Mouse (Mus musculus) hindbrain, embryonic 10.5 days (tissue): ENCODE measurements at regions not wholly inside any gene's neighbourhood (a gene's known extent, or its start where the extent isn't known, plus 50 kb on each side); places are given as distances from the start of the nearest gene placed in this dataset.
A peak's percentile ranks its signal among the peaks of the same experiment; 100 is the strongest.

Experiments used
- DNase-seq: peaks from one replicate; pipeline ENCODE4 v3.0.0-alpha.2; 2017; ENCODE audit warnings: low spot score
- H3K27ac ChIP-seq: fragments of 300-500 bp; sonication (generic); 2 replicates; pipeline ENCODE4 v1.5.1; 2016; ENCODE audit warnings: mild to moderate bottlenecking, moderate library complexity
- H3K27me3 ChIP-seq: fragments of 300-500 bp; sonication (generic); 2 replicates; pipeline ENCODE4 v1.6.1; 2016; ENCODE audit warnings: mild to moderate bottlenecking; ENCODE audit not compliant: poor library complexity, insufficient read depth, severe bottlenecking
- H3K36me3 ChIP-seq: fragments of 300-500 bp; sonication (generic); 2 replicates; pipeline ENCODE4 v1.6.1; 2016; ENCODE audit warnings: mild to moderate bottlenecking, moderate library complexity
- H3K4me1 ChIP-seq: fragments of 300-500 bp; sonication (generic); replicated peaks from 2 replicates; pipeline ENCODE4 v1.6.1; 2016; ENCODE audit warnings: mild to moderate bottlenecking
- H3K4me3 ChIP-seq: fragments of 300-500 bp; sonication (generic); 2 replicates; pipeline ENCODE4 v1.5.1; 2016; ENCODE audit warnings: mild to moderate bottlenecking, moderate library complexity
- H3K9me3 ChIP-seq: fragments of 300-500 bp; sonication (generic); 2 replicates; pipeline ENCODE4 v1.6.1; 2016; ENCODE audit warnings: mild to moderate bottlenecking, moderate library complexity
- WGBS: fragments of 180-500 bp; shearing (Covaris S2); methylation state at CpG from one replicate; pipeline ENCODE4 v1.1.7; 2016; 5-methylcytosine and 5-hydroxymethylcytosine counted together

DNA sequence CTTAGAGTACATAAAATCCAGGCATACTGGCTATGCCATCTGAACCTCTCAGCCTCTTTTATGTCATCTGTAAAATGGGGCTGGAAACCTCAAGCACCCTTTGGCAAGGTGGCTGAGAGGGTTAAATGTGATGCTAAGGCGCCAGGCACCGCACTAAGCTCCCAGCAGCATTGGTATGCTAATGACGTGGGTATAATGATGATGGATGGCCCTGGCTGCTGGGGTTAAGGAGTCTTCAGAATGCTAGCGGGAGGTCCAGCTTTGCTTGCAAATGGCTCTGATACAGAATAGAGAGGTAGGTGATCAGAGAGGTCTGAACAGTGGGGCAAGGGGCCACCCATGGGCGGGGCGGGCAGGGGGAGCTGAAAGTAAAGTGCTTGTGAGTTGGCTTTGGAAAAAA, 241.1 kb upstream of the Irx3 start:
- DNase-seq: peak; percentile 57
- H3K4me3 ChIP-seq: no peak overlapping the region
- WGBS: 8% methylated on average over 6 of the region's 6 CpGs
- H3K36me3 ChIP-seq: no peaks in the 10 kb centered on the region
- H3K9me3 ChIP-seq: peaks cover 7% of the 10 kb centered on the region
- H3K4me1 ChIP-seq: peaks cover 20% of the 10 kb centered on the region
- peaks cover 17% of the 10 kb centered on the region; the same call in 1 of the 2 replicates for H3K27me3 ChIP-seq
- H3K27ac ChIP-seq: no peak overlapping the region

DNA sequence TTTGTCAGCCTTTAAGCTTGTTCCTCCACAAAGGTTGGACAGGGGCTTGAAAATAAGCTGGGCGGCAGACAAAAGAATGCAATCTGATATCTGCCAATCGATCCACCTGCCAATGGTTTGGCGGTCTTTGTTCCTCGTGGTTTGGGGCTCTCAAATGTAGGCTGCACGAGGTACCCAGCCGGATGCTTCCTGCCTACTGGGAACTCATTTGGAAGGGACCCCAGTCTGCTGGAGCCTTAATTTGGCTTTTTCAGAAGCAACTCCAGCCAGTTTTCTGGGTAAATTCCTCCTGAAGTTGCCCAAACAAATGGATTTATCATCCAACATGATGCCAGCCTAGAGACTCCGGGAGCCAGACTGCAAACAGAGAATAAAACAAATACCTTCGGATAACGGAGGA, 228.1 kb upstream of the Irx3 start:
- Histone ChIP-seq H3K27me3 (peaks cover 65% of the 10 kb centered on the region), H3K4me1 (peaks cover 32% of the 10 kb centered on the region), H3K36me3 (no peaks in the 10 kb centered on the region), H3K9me3 (no peaks in the 10 kb centered on the region), H3K4me3 (no peak overlapping the region), H3K27ac (peak overlapping the region; percentile 40; the same call in 1 of the 2 replicates)
- WGBS: 35% methylated on average over 9 of the region's 9 CpGs
- no peak for DNase-seq

DNA sequence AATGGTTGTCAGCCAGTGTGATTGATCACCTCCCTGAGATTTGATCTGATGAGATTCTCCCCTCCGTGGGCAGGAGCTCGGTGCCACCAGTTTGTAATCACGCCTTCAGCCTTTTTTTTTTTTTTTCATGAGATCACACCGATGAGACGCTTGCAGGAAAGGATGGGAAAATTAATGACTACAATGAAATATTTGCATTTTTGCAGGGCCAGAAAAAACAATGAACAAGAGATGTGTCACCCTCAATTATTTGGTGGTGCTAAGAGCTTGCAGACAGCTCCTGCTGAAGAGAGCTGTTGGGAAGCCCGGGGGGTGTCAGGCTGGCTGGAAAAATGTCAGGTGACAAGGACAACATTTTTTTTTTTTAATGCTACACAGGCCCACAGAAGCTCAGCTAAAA, 227.6 kb upstream of the Irx3 start:
- no peak for DNase-seq
- peaks cover 64% of the 10 kb centered on the region for H3K27me3 ChIP-seq
- no peak overlapping the region for H3K4me3 ChIP-seq
- peaks cover 32% of the 10 kb centered on the region for H3K4me1 ChIP-seq
- peak overlapping the region; percentile 40; the same call in 1 of the 2 replicates for H3K27ac ChIP-seq
- H3K36me3 ChIP-seq: no peaks in the 10 kb centered on the region
- WGBS: 33% methylated on average over 6 of the region's 6 CpGs
- H3K9me3 ChIP-seq: no peaks in the 10 kb centered on the region

DNA sequence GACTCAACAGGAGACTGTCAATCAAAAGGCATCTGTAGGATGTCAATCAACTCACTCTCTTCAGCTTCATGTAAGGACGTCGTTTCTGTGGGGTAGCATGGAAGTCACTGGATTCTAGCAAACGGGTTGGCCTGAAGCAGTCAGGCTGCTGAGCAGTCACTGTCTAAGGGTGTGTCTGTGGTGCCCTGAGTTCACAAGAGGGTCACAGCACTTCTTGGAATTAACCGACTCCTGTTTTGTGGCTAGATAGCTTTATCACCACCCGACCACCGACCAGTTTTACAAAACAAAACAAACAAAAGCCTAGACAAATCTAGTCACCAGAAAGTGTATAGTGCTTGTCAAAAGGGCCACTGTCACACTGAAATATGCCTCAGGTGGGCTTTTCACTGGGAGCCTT, 226.4 kb upstream of the Irx3 start:
- Histone ChIP-seq H3K27me3 (peaks cover 73% of the 10 kb centered on the region), H3K4me3 (no peak overlapping the region), H3K4me1 (peaks cover 44% of the 10 kb centered on the region), H3K27ac (peak overlapping the region; percentile 5; the same call in 1 of the 2 replicates), H3K9me3 (no peaks in the 10 kb centered on the region), H3K36me3 (no peaks in the 10 kb centered on the region)
- no peak for DNase-seq
- 7% methylated on average over 6 of the region's 6 CpGs for WGBS

DNA sequence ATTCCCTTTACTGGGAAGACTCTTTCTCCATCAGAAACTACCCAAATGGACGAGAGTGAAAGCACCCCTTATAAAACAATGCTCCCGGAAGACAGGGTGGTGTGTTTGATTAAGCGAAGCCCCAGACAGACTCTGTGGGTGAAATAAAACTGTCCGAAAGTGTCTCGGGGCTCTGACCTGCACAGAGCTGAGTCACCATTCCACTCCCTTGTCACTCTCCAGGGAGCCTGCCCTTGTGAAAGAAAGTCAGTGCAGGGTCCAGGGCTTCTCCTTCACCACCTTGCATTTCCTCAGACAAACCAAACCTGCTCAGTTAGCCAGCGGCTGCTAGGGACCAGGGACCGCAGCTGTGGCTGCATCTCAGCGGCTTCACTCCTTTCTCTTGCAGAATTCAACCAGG, 222.3 kb upstream of the Irx3 start:
- Histone ChIP-seq H3K36me3 (no peaks in the 10 kb centered on the region), H3K4me3 (peak overlapping the region; percentile 14; the same call in 1 of the 2 replicates), H3K27ac (0 out of 2 replicates have a peak overlapping the region, but pooled peaks have one; percentile 60), H3K27me3 (peaks cover 83% of the 10 kb centered on the region), H3K9me3 (no peaks in the 10 kb centered on the region), H3K4me1 (peaks cover 27% of the 10 kb centered on the region)
- 13% methylated on average over 8 of the region's 8 CpGs for WGBS
- peak; percentile 18 for DNase-seq

DNA sequence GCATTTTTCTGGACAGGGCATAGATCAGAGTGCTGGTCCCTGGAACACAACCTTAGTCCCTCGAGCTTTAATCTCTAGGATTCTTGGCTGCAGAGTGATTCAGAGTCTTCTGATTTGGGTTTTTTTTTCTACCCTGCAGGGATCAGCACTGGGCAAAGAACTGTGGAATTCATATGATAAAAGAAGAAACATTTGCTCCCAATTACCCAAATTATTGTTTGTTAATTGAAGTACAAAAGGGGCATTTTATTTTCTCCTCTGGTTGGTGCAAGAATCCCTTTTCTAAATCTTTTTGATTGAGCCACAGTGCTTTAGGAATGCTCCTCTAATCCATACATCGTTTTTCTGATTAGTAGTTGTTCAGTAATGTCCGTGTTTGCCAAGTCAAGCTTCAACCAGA, 219.7 kb upstream of the Irx3 start:
- H3K36me3 ChIP-seq: no peaks in the 10 kb centered on the region
- H3K9me3 ChIP-seq: no peaks in the 10 kb centered on the region
- no peak for DNase-seq
- H3K4me3 ChIP-seq: no peak overlapping the region
- WGBS: 84% methylated on average over 3 of the region's 3 CpGs
- no peak overlapping the region for H3K27ac ChIP-seq
- peaks cover 13% of the 10 kb centered on the region for H3K4me1 ChIP-seq
- H3K27me3 ChIP-seq: peaks cover 62% of the 10 kb centered on the region

DNA sequence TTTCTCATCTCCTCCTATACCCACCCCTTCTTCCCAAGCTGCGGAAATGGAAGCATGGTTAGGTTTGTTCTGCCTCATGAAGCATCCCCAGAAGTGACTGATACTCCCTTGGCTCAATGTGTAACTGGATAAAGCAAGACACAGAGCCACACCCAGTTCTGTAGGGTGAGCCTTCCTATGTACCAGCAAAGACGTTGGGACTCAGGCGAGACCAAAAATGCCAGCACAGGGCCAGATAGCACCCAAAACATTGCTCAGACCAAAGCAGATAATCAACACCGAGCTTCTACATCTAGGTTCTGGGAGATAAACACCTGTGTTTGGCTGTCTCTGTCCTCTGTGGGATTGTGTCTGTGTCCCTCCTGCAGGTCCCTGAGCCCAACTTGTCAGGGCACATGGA, 212.8 kb upstream of the Irx3 start:
- Histone ChIP-seq H3K36me3 (no peaks in the 10 kb centered on the region), H3K27me3 (peaks cover 35% of the 10 kb centered on the region), H3K27ac (0 out of 2 replicates have a peak overlapping the region, but pooled peaks have one; percentile 46), H3K9me3 (no peaks in the 10 kb centered on the region), H3K4me3 (no peak overlapping the region), H3K4me1 (peaks cover 3% of the 10 kb centered on the region)
- no peak for DNase-seq
- 90% methylated on average over 4 of the region's 4 CpGs for WGBS

DNA sequence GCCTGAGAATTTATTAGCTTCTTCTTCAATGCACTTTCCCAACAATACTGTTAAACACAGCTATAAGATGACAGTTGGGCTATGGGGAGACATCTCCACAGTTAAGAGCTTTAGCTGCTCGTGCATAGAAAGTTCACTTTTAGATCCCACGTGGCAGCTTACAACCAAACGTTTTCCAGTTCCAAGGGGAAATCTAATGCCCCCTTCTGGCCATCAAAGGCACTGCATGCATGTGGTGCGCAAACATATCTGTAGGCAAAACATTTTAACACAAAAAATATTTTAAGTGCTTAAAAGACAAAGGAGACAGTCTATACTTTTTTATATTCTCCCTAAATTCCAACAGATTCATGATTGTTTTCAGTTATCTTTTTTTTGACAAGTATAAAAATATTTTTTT, 211.3 kb upstream of the Irx3 start:
- Histone ChIP-seq H3K36me3 (no peaks in the 10 kb centered on the region), H3K9me3 (no peaks in the 10 kb centered on the region), H3K27me3 (peaks cover 31% of the 10 kb centered on the region), H3K4me3 (no peak overlapping the region), H3K4me1 (peaks cover 18% of the 10 kb centered on the region), H3K27ac (no peak overlapping the region)
- no peak for DNase-seq
- 57% methylated on average over 4 of the region's 4 CpGs for WGBS

DNA sequence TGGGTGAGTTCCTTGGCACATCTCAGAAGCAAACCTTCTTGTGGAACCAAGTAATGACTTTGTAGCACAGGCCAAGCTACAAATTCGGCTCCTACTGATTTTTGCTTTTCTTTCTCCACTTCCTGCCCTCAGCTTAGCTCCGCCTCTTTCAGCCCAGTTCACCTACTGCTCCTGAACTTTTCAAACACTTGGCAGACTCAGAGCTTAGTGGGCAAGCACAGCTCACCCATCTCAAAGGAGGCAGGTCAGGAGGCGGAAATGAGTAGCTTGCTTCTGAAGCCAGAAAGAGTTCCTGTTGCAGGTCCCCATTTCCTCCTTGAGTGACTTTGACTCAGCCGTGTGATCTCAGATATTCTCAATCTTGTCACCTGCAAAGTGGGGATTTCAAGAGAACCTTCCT, 208.5 kb upstream of the Irx3 start:
- WGBS: 92% methylated on average over 4 of the region's 4 CpGs
- H3K4me3 ChIP-seq: no peak overlapping the region
- DNase-seq: no peak
- no peaks in the 10 kb centered on the region for H3K36me3 ChIP-seq
- peaks cover 30% of the 10 kb centered on the region for H3K27me3 ChIP-seq
- H3K4me1 ChIP-seq: peaks cover 24% of the 10 kb centered on the region
- H3K9me3 ChIP-seq: no peaks in the 10 kb centered on the region
- no peak overlapping the region for H3K27ac ChIP-seq

DNA sequence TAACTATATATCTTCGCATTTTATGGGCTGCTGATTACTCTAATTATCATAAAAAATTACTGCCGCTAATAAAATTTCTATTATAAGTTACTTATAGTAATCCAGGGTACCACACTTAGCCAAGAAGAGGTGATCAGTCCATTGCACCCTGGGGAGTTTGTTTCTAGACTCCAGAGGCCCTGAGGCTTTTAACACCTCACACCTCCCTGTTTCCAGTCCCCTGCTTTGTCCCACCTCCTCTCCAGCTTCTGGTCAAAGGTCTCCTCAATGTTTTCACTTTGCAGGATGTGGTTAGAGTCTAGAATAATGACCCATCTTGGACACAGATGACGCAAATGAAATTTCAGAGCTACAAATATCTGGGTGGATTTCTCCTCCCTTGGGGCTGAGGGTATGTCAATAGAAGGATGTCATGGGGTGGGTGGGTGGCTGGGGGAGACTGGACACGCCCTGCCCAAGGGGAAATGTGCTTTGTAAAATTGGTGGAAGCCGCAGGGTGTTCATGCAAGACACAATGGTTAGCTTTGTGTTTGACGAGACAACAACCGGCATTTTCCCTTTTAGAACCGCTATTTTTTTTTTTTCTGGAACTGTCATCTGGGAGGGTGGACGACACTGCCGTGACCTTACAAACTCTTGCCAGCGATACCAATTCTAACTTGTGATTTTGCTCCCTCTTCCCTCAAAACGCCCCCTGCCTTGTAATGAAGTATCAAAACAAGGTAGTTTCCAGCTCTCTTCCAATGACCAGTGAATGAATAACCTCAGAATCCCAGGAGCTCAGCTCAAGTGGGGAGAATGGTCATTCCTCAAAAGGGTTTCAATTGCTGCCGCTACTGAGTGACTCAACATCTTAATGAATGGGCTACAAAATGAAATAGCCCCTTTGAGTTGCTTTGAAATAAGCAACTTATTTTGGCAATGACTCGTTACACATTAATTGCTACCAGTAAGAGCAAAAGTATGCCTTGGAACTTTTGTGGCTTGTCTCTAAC, 207.0 kb upstream of the Irx3 start:
- peaks cover 25% of the 10 kb centered on the region for H3K27me3 ChIP-seq
- H3K27ac ChIP-seq: 0 out of 2 replicates have a peak overlapping the region, but pooled peaks have one; percentile 54
- DNase-seq: no peak
- H3K36me3 ChIP-seq: no peaks in the 10 kb centered on the region
- H3K4me1 ChIP-seq: peaks cover 24% of the 10 kb centered on the region
- no peak overlapping the region for H3K4me3 ChIP-seq
- WGBS: 51% methylated on average over 14 of the region's 14 CpGs
- H3K9me3 ChIP-seq: no peaks in the 10 kb centered on the region

DNA sequence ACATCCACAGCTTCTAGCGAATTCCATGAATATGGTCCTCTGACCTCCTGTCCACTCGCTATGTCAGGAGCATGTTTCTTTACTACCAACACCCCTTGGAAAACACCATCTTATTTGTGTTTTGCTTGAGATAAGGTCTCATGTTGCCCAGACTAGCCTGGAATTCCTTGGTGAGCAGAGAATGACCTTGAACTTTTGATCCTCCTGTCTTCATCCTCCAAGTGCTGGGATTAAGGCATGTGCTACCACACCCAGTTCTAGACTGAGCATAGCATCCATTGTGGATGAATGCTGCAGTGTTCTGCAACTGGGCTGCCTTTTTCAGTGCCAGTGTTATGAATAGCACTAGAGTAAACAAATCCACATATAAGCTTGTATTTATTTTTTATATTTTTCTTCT, 203.2 kb upstream of the Irx3 start:
- 93% methylated on average over 2 of the region's 2 CpGs for WGBS
- Histone ChIP-seq H3K4me3 (no peak overlapping the region), H3K27ac (no peak overlapping the region), H3K36me3 (no peaks in the 10 kb centered on the region), H3K27me3 (peaks cover 35% of the 10 kb centered on the region), H3K9me3 (peaks cover 4% of the 10 kb centered on the region; the same call in 1 of the 2 replicates), H3K4me1 (peaks cover 24% of the 10 kb centered on the region)
- no peak for DNase-seq

DNA sequence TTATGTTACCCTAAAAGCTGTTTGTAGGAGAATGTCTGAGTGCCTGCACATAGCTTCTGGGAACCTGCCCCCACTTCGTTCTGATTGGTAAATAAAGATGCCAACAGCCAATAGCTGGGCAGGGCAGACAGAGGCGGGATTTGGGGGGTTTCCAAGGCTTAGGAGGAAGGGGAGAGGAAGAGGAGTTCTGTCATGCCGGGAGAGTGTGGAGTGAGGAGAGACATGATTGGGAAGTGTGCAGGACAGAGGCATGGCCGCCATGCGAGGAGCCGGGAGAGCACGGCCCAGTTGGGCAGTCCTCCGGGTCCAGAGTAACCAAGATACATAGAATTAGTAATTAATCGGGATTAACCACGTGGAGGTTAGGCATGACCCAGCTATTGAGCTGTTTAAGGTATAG, 202.7 kb upstream of the Irx3 start:
- WGBS: 71% methylated on average over 10 of the region's 10 CpGs
- no peak overlapping the region for H3K27ac ChIP-seq
- H3K9me3 ChIP-seq: peaks cover 4% of the 10 kb centered on the region; the same call in 1 of the 2 replicates
- no peaks in the 10 kb centered on the region for H3K36me3 ChIP-seq
- DNase-seq: no peak
- no peak overlapping the region for H3K4me3 ChIP-seq
- H3K27me3 ChIP-seq: peaks cover 32% of the 10 kb centered on the region
- H3K4me1 ChIP-seq: peaks cover 20% of the 10 kb centered on the region

DNA sequence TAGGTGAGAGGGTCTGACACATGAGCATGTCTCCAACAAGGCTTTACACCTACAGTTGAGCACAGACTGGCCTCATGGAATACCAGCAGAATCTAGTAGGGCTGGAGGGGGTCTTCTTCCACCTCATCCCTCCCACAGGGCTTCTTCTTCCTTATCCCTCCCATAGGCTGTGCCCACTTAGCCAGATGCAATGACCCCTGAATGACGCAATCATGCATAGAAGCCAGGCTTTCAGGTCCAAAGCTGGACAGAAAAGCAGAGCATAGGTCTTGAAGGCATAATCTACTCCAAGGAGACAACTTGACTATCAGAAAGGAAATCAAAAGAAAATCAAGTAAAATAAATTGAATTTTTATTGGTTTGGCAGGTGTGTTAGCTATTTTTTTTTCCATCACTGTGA, 198.5 kb upstream of the Irx3 start:
- Histone ChIP-seq H3K27ac (no peak overlapping the region), H3K4me1 (peaks cover 31% of the 10 kb centered on the region), H3K36me3 (no peaks in the 10 kb centered on the region), H3K4me3 (no peak overlapping the region), H3K9me3 (peaks cover 10% of the 10 kb centered on the region; the same call in 1 of the 2 replicates), H3K27me3 (peaks cover 34% of the 10 kb centered on the region)
- WGBS: 85% methylated on average over 1 of the region's 1 CpGs
- no peak for DNase-seq
